Mouse (Mus musculus) heart, postnatal 0 days (tissue): Measurements from ENCODE around the gene Ghr.

ENCODE experiments used
- CTCF ChIP-seq: IDR thresholded peaks from 2 replicates; pipeline ENCODE4 v1.5.1; 2016; ENCODE audit warnings: antibody characterized with exemption, control low read depth, low read depth
- EP300 ChIP-seq: IDR thresholded peaks from 2 replicates; pipeline ENCODE4 v1.6.1; 2016; ENCODE audit warnings: antibody characterized with exemption, low read depth

GRCm38 (mm10) chr15:3445285-3445909 lies 137.9 kb downstream of the Ghr start:
- TF ChIP-seq EP300, result no peak
- TF ChIP-seq CTCF, result no peak
